Mouse (Mus musculus) ES-E14 (cell line): Measurements from ENCODE around the gene Sh2b2.

ENCODE experiments used
- HCFC1 ChIP-seq: IDR thresholded peaks from 2 replicates; pipeline ENCODE4 v1.6.1; 2012; ENCODE audit warnings: low read length, inconsistent platforms, borderline replicate concordance; ENCODE audit not compliant: insufficient read depth
- MAFK ChIP-seq: IDR thresholded peaks from 2 replicates; pipeline ENCODE4 v1.6.1; 2014; ENCODE audit warnings: mild to moderate bottlenecking, low read depth, low read length, inconsistent platforms; ENCODE audit not compliant: insufficient read depth
- ZC3H11A ChIP-seq: IDR thresholded peaks from 2 replicates; pipeline ENCODE4 v1.6.1; 2012; ENCODE audit warnings: low read depth, mild to moderate bottlenecking, inconsistent platforms, low read length, borderline replicate concordance
- ZNF384 ChIP-seq: IDR thresholded peaks from 2 replicates; pipeline ENCODE4 v1.6.1; 2012; ENCODE audit warnings: low read depth, low read length, inconsistent platforms

DNA sequence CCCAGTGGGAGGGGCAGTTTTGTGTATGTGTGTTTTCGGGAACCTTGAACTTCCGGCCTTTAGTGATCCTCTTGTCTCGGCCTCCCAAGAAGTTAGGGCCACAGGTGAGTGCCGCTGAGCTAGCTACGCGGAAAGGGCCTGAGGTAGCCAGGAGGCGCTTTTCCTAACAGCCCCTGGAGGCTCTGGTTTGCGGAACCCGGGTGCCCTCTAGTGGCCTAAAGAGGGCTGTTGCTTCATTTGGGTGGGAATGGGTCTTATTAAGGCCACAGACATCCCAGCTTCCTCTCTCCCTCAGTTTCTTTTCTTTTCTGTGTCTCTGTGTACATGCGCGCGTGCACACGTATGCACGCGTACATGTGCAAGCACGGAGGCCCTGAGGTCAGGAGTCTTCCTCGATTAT is 6.5 kb upstream of the Sh2b2 start:
- TF ChIP-seq ZNF384 = no peak
- TF ChIP-seq MAFK = no peak
- peak; percentile 80 for TF ChIP-seq ZC3H11A
- TF ChIP-seq HCFC1 = no peak
